Mouse (Mus musculus) erythroblast, embryonic 14.5 days (primary cell): ENCODE data around the gene Cnih2. TPM values are rescaled to one million over a fixed set of nuclear protein-coding genes. Genes with fewer than 3 reads are reported as not detected.

ENCODE experiments used
- H3K27me3 ChIP-seq: 2 replicates; pipeline ENCODE4 v1.6.1; 2012; ENCODE audit warnings: inconsistent platforms; ENCODE audit not compliant: control insufficient read depth
- H3K36me3 ChIP-seq: 2 replicates; pipeline ENCODE4 v1.6.1; 2012; ENCODE audit warnings: mild to moderate bottlenecking, inconsistent platforms; ENCODE audit not compliant: control insufficient read depth
- H3K4me1 ChIP-seq: 2 replicates; pipeline ENCODE4 v1.6.1; 2012; ENCODE audit warnings: inconsistent platforms; ENCODE audit not compliant: control insufficient read depth
- H3K4me3 ChIP-seq: replicated peaks from 2 replicates; pipeline ENCODE3; 2012; ENCODE audit warnings: moderate library complexity, mild to moderate bottlenecking, inconsistent platforms
- H3K9me3 ChIP-seq: 2 replicates; pipeline ENCODE4 v1.6.1; 2012; ENCODE audit warnings: low read length, inconsistent platforms, mixed read lengths; ENCODE audit not compliant: control insufficient read depth
- GATA1 ChIP-seq: IDR thresholded peaks from 2 replicates; pipeline ENCODE4 v1.6.1; 2012; ENCODE audit warnings: low read length, inconsistent platforms, mixed read lengths
- TAL1 ChIP-seq: IDR thresholded peaks from 3 replicates; pipeline ENCODE4 v1.6.1; 2012; ENCODE audit warnings: low read length, inconsistent platforms, mixed read lengths
- polyA plus RNA-seq: library from polyadenylated mRNA; stranded (reverse); fragments of >175 nt; gene quantifications from 2 replicates; pipeline ENCODE4 v1.2.3, GENCODE M21; 2012

Gene Cnih2
- polyA plus RNA-seq, 1 experiment = 0.12 TPM

DNA sequence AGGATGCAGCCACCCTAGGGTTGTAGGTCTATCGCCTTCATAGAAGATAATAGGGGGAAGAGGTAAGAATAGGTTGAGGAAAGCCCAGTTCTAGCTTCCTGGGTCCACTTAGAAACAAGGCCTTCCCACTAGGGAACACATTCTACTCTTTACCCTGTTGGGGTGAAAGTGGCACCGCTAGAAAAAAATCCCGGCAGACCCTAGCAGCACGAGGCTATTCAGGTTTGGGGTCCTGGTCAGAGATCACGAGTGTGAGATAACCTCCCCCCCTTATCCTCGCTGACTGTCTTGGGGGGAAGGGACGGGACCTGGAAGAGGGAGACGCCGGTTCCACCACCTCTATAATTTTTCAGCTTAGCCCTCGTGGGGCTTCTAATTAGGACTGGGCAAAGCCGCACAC, 27.2 kb downstream of the Cnih2 start:
- no peak for TF ChIP-seq GATA1
- TF ChIP-seq TAL1 = no peak
- Histone ChIP-seq H3K36me3 (no peaks in the 10 kb centered on the region), H3K27me3 (peaks cover 63% of the 10 kb centered on the region), H3K4me3 (no peak overlapping the region), H3K9me3 (no peaks in the 10 kb centered on the region), H3K4me1 (peaks cover 67% of the 10 kb centered on the region)

DNA sequence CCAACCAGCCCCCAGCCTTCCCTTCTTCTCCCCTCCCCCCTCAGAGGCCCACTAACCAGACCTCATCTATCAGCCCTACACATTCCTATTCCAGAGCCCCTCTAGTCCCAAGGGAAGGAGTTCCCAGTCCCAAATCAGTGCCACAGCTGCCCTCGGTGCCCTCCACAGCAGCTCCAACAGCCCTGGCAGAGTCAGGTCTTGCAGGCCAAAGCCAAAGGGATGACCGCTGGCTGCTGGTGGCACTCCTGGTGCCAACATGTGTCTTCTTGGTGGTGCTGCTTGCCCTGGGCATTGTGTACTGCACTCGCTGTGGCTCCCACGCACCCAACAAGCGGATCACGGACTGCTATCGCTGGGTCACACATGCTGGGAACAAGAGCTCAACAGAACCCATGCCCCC, 28.3 kb downstream of the Cnih2 start:
- TF ChIP-seq TAL1 = no peak
- no peak for TF ChIP-seq GATA1
- H3K27me3 ChIP-seq = peaks cover 57% of the 10 kb centered on the region

DNA sequence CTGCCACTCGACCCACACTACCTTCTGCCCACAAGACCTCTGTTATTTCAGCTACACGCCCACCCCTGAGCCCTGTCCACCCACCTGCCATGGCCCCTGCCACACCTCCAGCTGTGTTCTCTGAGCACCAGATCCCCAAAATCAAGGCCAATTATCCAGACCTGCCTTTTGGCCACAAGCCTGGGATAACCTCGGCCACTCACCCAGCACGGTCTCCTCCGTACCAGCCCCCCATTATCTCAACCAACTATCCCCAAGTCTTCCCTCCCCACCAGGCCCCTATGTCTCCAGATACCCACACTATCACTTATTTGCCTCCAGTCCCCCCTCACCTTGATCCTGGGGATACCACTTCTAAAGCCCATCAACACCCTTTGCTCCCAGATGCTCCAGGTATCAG, 28.8 kb downstream of the Cnih2 start:
- peaks cover 77% of the 10 kb centered on the region for H3K4me1 ChIP-seq
- no peaks in the 10 kb centered on the region for H3K9me3 ChIP-seq
- peaks cover 52% of the 10 kb centered on the region for H3K27me3 ChIP-seq
- no peak overlapping the region for H3K4me3 ChIP-seq
- no peaks in the 10 kb centered on the region for H3K36me3 ChIP-seq
- no peak for TF ChIP-seq GATA1
- no peak for TF ChIP-seq TAL1

More for the DNA sequence above, 28.3 kb downstream of the Cnih2 start:
- Histone ChIP-seq H3K4me3 (no peak overlapping the region), H3K9me3 (no peaks in the 10 kb centered on the region), H3K36me3 (no peaks in the 10 kb centered on the region), H3K4me1 (peaks cover 75% of the 10 kb centered on the region)

DNA sequence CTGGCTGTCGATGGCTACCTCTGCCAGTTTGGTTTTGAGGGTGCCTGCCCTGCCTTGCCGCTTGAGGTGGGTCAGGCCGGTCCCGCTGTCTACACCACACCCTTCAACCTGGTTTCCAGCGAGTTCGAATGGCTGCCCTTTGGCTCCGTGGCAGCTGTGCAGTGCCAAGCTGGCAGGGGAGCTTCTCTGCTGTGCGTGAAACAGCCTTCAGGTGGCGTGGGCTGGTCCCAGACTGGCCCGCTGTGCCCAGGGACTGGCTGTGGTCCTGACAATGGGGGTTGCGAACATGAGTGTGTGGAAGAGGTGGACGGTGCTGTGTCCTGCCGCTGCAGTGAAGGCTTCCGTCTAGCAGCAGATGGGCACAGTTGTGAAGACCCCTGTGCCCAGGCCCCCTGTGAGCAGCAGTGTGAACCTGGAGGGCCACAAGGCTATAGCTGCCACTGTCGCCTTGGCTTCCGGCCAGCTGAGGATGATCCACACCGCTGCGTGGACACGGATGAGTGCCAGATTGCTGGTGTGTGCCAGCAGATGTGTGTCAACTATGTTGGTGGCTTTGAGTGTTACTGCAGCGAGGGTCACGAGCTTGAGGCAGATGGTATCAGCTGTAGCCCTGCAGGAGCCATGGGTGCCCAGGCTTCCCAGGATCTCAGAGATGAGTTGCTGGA, 29.6 kb downstream of the Cnih2 start:
- no peaks in the 10 kb centered on the region for H3K9me3 ChIP-seq
- no peak for TF ChIP-seq TAL1
- TF ChIP-seq GATA1 = no peak
- H3K4me3 ChIP-seq = peak overlapping the region; percentile 60
- H3K4me1 ChIP-seq = peaks cover 77% of the 10 kb centered on the region
- H3K36me3 ChIP-seq = no peaks in the 10 kb centered on the region
- H3K27me3 ChIP-seq = peaks cover 44% of the 10 kb centered on the region

DNA sequence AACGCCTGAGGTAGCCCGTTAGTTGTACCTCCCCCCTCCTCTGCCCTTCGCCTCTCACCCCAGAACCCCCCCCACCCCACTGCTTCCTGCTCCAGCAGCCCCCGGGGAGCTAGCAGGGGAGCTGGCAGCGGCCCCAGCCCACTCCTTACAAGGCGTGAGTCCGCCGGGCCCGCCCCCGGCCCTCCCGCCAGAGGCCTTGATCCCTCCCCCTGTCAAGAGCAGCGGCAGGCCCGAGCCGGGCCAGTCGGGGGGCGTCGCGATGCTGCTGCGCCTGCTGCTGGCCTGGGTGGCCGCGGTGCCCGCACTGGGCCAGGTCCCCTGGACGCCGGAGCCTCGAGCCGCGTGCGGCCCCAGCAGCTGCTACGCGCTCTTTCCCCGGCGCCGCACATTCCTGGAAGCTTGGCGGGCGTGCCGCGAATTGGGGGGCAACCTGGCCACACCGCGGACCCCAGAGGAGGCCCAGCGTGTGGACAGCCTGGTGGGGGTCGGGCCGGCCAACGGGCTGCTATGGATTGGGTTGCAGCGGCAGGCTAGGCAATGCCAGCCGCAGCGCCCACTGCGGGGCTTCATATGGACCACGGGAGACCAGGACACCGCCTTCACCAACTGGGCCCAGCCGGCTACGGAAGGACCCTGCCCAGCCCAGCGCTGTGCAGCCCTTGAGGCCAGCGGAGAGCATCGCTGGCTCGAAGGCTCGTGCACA, 30.3 kb downstream of the Cnih2 start, which contains the start of gene Cd248:
Gene Cd248 (plus strand): TSS at position 212 of the 703 bp plus-strand sequence.
- Histone ChIP-seq H3K9me3 (no peaks in the 10 kb centered on the region), H3K27me3 (peaks cover 41% of the 10 kb centered on the region), H3K4me3 (peak within 1 kb of the TSS; percentile 60), H3K36me3 (no peaks in the 10 kb centered on the region), H3K4me1 (peaks cover 72% of the 10 kb centered on the region)
- no peak for TF ChIP-seq TAL1
- no peak for TF ChIP-seq GATA1

DNA sequence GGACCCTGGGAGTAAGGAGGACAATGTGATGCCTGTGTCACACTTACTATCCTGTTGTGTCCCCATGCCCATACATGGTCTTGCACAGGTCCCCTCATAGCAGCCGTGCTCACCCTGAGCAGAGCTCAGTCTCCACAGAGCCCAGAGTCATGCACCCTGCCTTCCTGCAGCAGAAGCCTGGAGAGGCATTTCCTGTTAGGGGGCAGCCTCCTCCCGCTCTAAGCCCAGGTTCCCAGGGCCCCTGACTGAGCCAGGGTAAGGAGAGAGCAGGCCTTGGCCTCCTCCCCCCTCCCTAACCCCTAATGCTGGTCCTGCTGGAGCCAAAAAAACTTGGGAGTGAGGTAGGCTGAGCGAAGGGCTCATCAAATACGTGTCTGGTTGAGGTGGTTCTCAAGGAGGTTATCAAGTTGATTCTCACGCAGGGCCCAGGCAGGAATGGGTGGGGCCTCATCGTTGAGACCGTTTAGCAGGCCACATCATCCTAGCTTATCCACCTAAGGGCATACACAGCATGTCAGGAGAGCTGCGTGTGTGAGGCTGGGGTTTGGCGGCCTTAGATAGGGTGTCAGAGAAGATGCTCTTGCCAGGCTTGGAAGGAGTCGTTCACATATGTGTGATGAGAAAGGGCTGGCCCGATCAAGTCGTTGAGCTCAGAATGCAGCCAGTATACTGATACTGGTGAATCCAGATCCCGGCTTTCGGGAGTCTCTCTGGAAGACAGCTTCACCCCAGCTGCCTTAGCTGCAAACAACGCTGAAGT, 31.1 kb downstream of the Cnih2 start:
- TF ChIP-seq TAL1 = peak; percentile 28; the same call in 1 of the 3 replicates
- TF ChIP-seq GATA1 = no peak
- Histone ChIP-seq H3K36me3 (no peaks in the 10 kb centered on the region), H3K9me3 (no peaks in the 10 kb centered on the region), H3K4me1 (peaks cover 67% of the 10 kb centered on the region), H3K4me3 (peak overlapping the region; percentile 60), H3K27me3 (peaks cover 41% of the 10 kb centered on the region)

DNA sequence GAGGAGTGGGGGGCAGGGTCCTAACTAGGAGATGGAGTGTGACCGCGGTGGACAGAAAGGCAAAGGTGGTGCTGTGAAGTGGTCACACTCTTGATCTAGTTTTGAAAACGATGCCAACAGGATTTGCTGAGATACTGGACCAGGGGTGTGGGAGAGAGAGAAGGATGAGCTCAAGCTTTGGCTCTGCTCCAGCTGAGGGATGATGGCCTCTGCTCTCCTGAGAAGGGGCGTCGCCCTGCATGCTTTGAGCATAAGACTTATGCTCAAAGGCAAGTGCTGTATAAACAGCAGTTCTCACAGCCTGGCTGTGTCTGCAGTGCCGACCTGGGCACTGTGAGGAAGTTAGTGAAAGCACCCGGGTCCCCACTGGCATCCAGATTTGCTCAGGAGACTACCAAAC, 33.2 kb downstream of the Cnih2 start:
- H3K4me3 ChIP-seq = no peak overlapping the region
- no peaks in the 10 kb centered on the region for H3K36me3 ChIP-seq
- H3K27me3 ChIP-seq = peaks cover 31% of the 10 kb centered on the region
- no peaks in the 10 kb centered on the region for H3K9me3 ChIP-seq
- peaks cover 60% of the 10 kb centered on the region for H3K4me1 ChIP-seq
- TF ChIP-seq TAL1 (no peak), GATA1 (no peak)

DNA sequence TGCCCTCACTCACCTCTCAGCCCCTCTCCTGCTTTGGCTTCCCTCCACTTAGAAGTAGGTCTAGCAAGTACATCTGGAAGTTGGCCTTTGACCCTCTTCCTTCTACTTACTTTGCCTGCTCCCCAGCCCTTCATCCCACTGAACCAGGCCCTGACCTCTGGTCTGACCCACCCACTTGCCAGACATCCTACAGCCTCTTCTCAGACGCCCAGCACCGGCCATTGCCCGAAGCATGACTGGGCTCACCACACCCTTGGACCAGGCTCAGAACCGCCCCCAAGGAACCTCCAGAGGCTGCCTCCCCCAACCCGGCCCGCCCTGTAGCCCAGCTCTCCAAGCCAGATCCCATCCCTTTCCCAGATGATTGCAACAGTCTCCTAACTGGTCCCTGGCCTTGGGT, 35.9 kb downstream of the Cnih2 start:
- Histone ChIP-seq H3K36me3 (no peaks in the 10 kb centered on the region), H3K9me3 (no peaks in the 10 kb centered on the region), H3K27me3 (peaks cover 6% of the 10 kb centered on the region), H3K4me3 (no peak overlapping the region), H3K4me1 (peaks cover 59% of the 10 kb centered on the region)
- TF ChIP-seq GATA1 (no peak), TAL1 (no peak)

DNA sequence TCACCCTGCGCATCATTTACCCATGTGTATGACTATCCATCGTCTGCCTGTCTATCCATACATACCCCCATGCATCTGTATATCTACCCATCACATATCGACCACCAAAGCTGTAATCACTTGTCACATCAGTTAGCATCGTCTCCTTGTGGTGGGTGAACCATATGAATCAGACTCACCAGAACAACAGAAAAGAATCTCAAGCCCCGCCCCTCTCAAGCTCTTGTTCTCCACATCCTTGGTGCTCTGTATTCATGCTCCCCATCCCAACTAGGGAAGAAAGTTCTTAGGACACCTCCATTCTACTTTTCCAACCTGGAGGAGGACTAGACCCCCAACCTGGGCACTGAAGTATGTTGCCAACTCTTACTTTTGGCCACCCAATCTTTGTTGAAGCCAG, 36.3 kb downstream of the Cnih2 start:
- TF ChIP-seq TAL1 (no peak), GATA1 (no peak)
- Histone ChIP-seq H3K27me3 (peaks cover 2% of the 10 kb centered on the region; the same call in 1 of the 2 replicates), H3K36me3 (no peaks in the 10 kb centered on the region), H3K9me3 (no peaks in the 10 kb centered on the region), H3K4me3 (no peak overlapping the region), H3K4me1 (peaks cover 56% of the 10 kb centered on the region)
